Mouse (Mus musculus): ENCODE data around the gene Gm44965.

Gene Gm44965

GRCm38 (mm10) chr6:48666159-48666586, 72.4 kb downstream of the Gm44965 start:
- no peak for DNase-seq (ENCODE audit: low spot score)

- DNase-seq (ENCODE audit: low spot score), result no peak
Observed at GRCm38 (mm10) chr6:48668022-48668421, 74.3 kb downstream of the Gm44965 start.

Data from embryo, embryonic 10.5 days (tissue).